Mouse (Mus musculus) lung, postnatal 0 days (tissue): ENCODE measurements at regions not wholly inside any gene's neighbourhood (a gene's known extent, or its start where the extent isn't known, plus 50 kb on each side); places are given as distances from the start of the nearest gene placed in this dataset.
A peak's percentile ranks its signal among the peaks of the same experiment; 100 is the strongest.

Source experiments
- ATAC-seq: fragments of 200-750 bp; cut with Nextera tagmentation; 2 replicates; pipeline ENCODE4 v1.8.0; 2017; ENCODE audit warnings: moderate library complexity
- DNase-seq: peaks from one replicate; pipeline ENCODE4 v3.0.0-alpha.2; 2016; ENCODE audit warnings: low spot score
- H3K27ac ChIP-seq: fragments of 300-500 bp; sonication (generic); 2 replicates; pipeline ENCODE4 v1.5.1; 2014; ENCODE audit warnings: antibody characterized with exemption, mild to moderate bottlenecking, low read length, mixed read lengths
- H3K27me3 ChIP-seq: fragments of 300-500 bp; sonication (generic); replicated peaks from 2 replicates; pipeline ENCODE4 v1.6.1; 2014; ENCODE audit warnings: low read length, mixed read lengths; ENCODE audit not compliant: insufficient read depth
- H3K36me3 ChIP-seq: fragments of 300-500 bp; sonication (generic); 2 replicates; pipeline ENCODE4 v1.6.1; 2014; ENCODE audit warnings: low read length, mixed read lengths; ENCODE audit not compliant: insufficient read depth
- H3K4me1 ChIP-seq: fragments of 300-500 bp; sonication (generic); 2 replicates; pipeline ENCODE4 v1.6.1; 2014; ENCODE audit warnings: antibody characterized with exemption, low read depth, low read length, mixed read lengths; ENCODE audit not compliant: insufficient read depth
- H3K4me2 ChIP-seq: fragments of 300-500 bp; sonication (generic); replicated peaks from 2 replicates; pipeline ENCODE4 v1.6.1; 2014; ENCODE audit warnings: low read depth, mild to moderate bottlenecking, low read length, moderate library complexity, mixed read lengths
- H3K4me3 ChIP-seq: fragments of 300-500 bp; sonication (generic); 2 replicates; pipeline ENCODE4 v1.5.1; 2014; ENCODE audit warnings: low read depth, low read length
- H3K9ac ChIP-seq: fragments of 300-500 bp; sonication (generic); replicated peaks from 2 replicates; pipeline ENCODE4 v1.6.1; 2014; ENCODE audit warnings: low read depth, mild to moderate bottlenecking
- H3K9me3 ChIP-seq: fragments of 300-500 bp; sonication (generic); 2 replicates; pipeline ENCODE4 v1.6.1; 2016; ENCODE audit warnings: low read length, mixed read lengths
- CTCF ChIP-seq: IDR thresholded peaks from 2 replicates; pipeline ENCODE4 v1.5.1; 2016; ENCODE audit warnings: antibody characterized with exemption, mild to moderate bottlenecking
- EP300 ChIP-seq: IDR thresholded peaks from 2 replicates; pipeline ENCODE4 v1.6.1; 2016; ENCODE audit warnings: antibody characterized with exemption, mild to moderate bottlenecking, control low read depth
- WGBS: fragments of 180-500 bp; shearing (Covaris S2); extraction: QIAGEN DNeasy Blood & Tissue Kit; methylation state at CpG from one replicate; pipeline ENCODE4 v1.1.7; 2014; 5-methylcytosine and 5-hydroxymethylcytosine counted together

- TF ChIP-seq EP300 = no peak
- no peak for TF ChIP-seq CTCF
- no peaks in the 10 kb centered on the region for H3K36me3 ChIP-seq
- H3K9me3 ChIP-seq = no peaks in the 10 kb centered on the region
- H3K4me3 ChIP-seq = no peak overlapping the region
- WGBS = 96% methylated on average over 2 of the region's 2 CpGs
- no peak overlapping the region for H3K9ac ChIP-seq
- DNase-seq (no peak), ATAC-seq (no peak)
- H3K4me1 ChIP-seq = no peaks in the 10 kb centered on the region
- no peak overlapping the region for H3K27ac ChIP-seq
- H3K4me2 ChIP-seq = no peak overlapping the region
- H3K27me3 ChIP-seq = no peaks in the 10 kb centered on the region
Observed at GRCm38 (mm10) chr9:84318811-84319210, 393.9 kb downstream of the Bckdhb start.

- no peak for TF ChIP-seq CTCF
- no peak for TF ChIP-seq EP300
- DNase-seq (no peak), ATAC-seq (no peak)
- no peaks in the 10 kb centered on the region for H3K36me3 ChIP-seq
- WGBS = 63% methylated on average over 2 of the region's 2 CpGs
- H3K4me1 ChIP-seq = no peaks in the 10 kb centered on the region
- H3K9me3 ChIP-seq = no peaks in the 10 kb centered on the region
- H3K27ac ChIP-seq = no peak overlapping the region
- H3K4me2 ChIP-seq = no peak overlapping the region
- H3K4me3 ChIP-seq = no peak overlapping the region
- H3K27me3 ChIP-seq = no peaks in the 10 kb centered on the region
- H3K9ac ChIP-seq = no peak overlapping the region
Observed at GRCm38 (mm10) chr9:84319338-84319737, 394.4 kb downstream of the Bckdhb start.

GRCm38 (mm10) chr9:84323145-84323544, 398.2 kb downstream of the Bckdhb start:
- 36% methylated on average over 2 of the region's 2 CpGs for WGBS
- Histone ChIP-seq H3K4me1 (no peaks in the 10 kb centered on the region), H3K4me2 (no peak overlapping the region), H3K27ac (no peak overlapping the region), H3K9me3 (no peaks in the 10 kb centered on the region), H3K27me3 (no peaks in the 10 kb centered on the region), H3K36me3 (no peaks in the 10 kb centered on the region), H3K9ac (no peak overlapping the region), H3K4me3 (no peak overlapping the region)
- ATAC-seq (no peak), DNase-seq (no peak)
- TF ChIP-seq EP300 = no peak
- TF ChIP-seq CTCF = no peak

GRCm38 (mm10) chr9:84331083-84331602, 406.2 kb downstream of the Bckdhb start:
- no peaks in the 10 kb centered on the region for H3K4me1 ChIP-seq
- no peaks in the 10 kb centered on the region for H3K9me3 ChIP-seq
- H3K9ac ChIP-seq = no peak overlapping the region
- ATAC-seq = no peak
- no peak overlapping the region for H3K27ac ChIP-seq
- TF ChIP-seq EP300 (no peak), CTCF (no peak)
- no peak for DNase-seq
- H3K36me3 ChIP-seq = no peaks in the 10 kb centered on the region
- H3K4me2 ChIP-seq = no peak overlapping the region
- 66% methylated on average over 4 of the region's 4 CpGs for WGBS
- no peak overlapping the region for H3K4me3 ChIP-seq
- no peaks in the 10 kb centered on the region for H3K27me3 ChIP-seq

- no peaks in the 10 kb centered on the region for H3K9me3 ChIP-seq
- peak; percentile 91 for ATAC-seq
- no peak for TF ChIP-seq EP300
- TF ChIP-seq CTCF = peak; percentile 85
- H3K27me3 ChIP-seq = no peaks in the 10 kb centered on the region
- DNase-seq = peak; percentile 91
- WGBS = 13% methylated on average over 7 of the region's 7 CpGs
- no peaks in the 10 kb centered on the region for H3K36me3 ChIP-seq
- H3K4me1 ChIP-seq = no peaks in the 10 kb centered on the region
- H3K4me3 ChIP-seq = no peak overlapping the region
- no peak overlapping the region for H3K4me2 ChIP-seq
- H3K27ac ChIP-seq = no peak overlapping the region
- no peak overlapping the region for H3K9ac ChIP-seq
Observed at GRCm38 (mm10) chr9:84343435-84344095, 418.6 kb downstream of the Bckdhb start.

- Histone ChIP-seq H3K27me3 (no peaks in the 10 kb centered on the region), H3K9ac (no peak overlapping the region), H3K9me3 (no peaks in the 10 kb centered on the region), H3K4me1 (no peaks in the 10 kb centered on the region), H3K4me3 (no peak overlapping the region), H3K36me3 (no peaks in the 10 kb centered on the region), H3K27ac (no peak overlapping the region), H3K4me2 (no peak overlapping the region)
- WGBS = 61% methylated on average over 2 of the region's 2 CpGs
- ATAC-seq (no peak), DNase-seq (no peak)
- no peak for TF ChIP-seq CTCF
- no peak for TF ChIP-seq EP300
Observed at GRCm38 (mm10) chr9:84350223-84350622, 425.3 kb downstream of the Bckdhb start.
